Mouse (Mus musculus) bone marrow, adult 2 months (tissue): ENCODE results near the gene Tgfbr2.

Experiments used
- CTCF ChIP-seq: fragments of 200-500 bp; IDR thresholded peaks from 2 replicates; pipeline ENCODE4 v1.5.1; 2011; ENCODE audit warnings: low read length, control low read depth; ENCODE audit not compliant: control insufficient read depth, insufficient read depth
- POLR2A ChIP-seq: fragments of 200-500 bp; IDR thresholded peaks from 2 replicates; pipeline ENCODE4 v1.6.1; 2011; ENCODE audit warnings: low read depth, mild to moderate bottlenecking, control low read depth, low read length, borderline replicate concordance; ENCODE audit not compliant: control insufficient read depth

GRCm38 (mm10) chr9:116104770-116105169 is 70.4 kb downstream of the Tgfbr2 start:
- TF ChIP-seq CTCF, result no peak
- TF ChIP-seq POLR2A, result no peak
